Mouse (Mus musculus) small intestine, adult 2 months (tissue): ENCODE data around the gene Nt5c2.

ENCODE experiments used
- CTCF ChIP-seq: fragments of 200-500 bp; IDR thresholded peaks from 2 replicates; pipeline ENCODE4 v1.5.1; 2012; ENCODE audit warnings: low read depth, mild to moderate bottlenecking, control low read depth, inconsistent platforms, low read length, moderate library complexity, mixed read lengths; ENCODE audit not compliant: insufficient replicate concordance, insufficient read length; ENCODE audit errors: extremely low read depth
- POLR2A ChIP-seq: fragments of 200-500 bp; IDR thresholded peaks from 2 replicates; pipeline ENCODE4 v1.6.1; 2012; ENCODE audit warnings: low read depth, mild to moderate bottlenecking, control low read depth, inconsistent platforms, low read length, moderate library complexity

DNA sequence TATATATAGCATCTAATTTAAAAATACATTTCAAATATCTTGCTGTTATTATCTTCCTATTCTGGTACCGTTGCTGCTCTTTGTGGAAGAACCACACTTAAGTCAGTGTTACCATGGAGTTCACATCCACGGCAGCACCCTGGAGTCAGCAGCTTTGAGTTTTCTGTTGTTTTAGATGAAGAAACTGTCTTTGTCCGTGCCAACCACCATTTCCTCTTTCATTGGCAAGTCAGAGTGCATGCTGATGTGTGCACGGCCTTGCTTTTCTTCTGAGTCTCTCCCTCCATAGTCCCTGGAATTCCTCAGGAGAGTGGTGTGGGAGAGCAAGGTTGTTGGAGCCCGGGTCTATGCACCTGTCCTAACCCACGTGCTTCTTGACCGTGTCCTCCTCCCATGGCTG lies 156.8 kb downstream of the Nt5c2 start:
- TF ChIP-seq POLR2A: no peak
- no peak for TF ChIP-seq CTCF
